Mouse (Mus musculus) heart, adult 2 months (tissue): Measurements from ENCODE around the gene Hlx. TPM values are rescaled to one million over a fixed set of nuclear protein-coding genes. Genes with fewer than 3 reads are reported as not detected.

Source experiments
- DNase-seq, 2 experiments: peaks; one replicate each; pipeline ENCODE4 v3.0.0; 2021
- H3K27ac ChIP-seq: fragments of 200-600 bp; 2 replicates; pipeline ENCODE4 v1.8.1; 2022
- H3K27me3 ChIP-seq: fragments of 200-500 bp; 2 replicates; pipeline ENCODE4 v1.6.1; 2012; ENCODE audit warnings: mild to moderate bottlenecking, low read length, inconsistent platforms, mixed read lengths; ENCODE audit not compliant: control insufficient read depth, insufficient read depth
- H3K36me3 ChIP-seq: fragments of 200-500 bp; 2 replicates; pipeline ENCODE4 v1.6.1; 2012; ENCODE audit warnings: low read length, inconsistent platforms; ENCODE audit not compliant: control insufficient read depth, insufficient read depth
- H3K4me1 ChIP-seq: fragments of 200-500 bp; 2 replicates; pipeline ENCODE4 v1.6.1; 2011; ENCODE audit warnings: low read length; ENCODE audit not compliant: control insufficient read depth, insufficient read depth
- H3K4me3 ChIP-seq: fragments of 200-600 bp; 2 replicates; pipeline ENCODE4 v1.8.1; 2022
- H3K79me2 ChIP-seq: fragments of 200-500 bp; replicated peaks from 2 replicates; pipeline ENCODE4 v1.6.1; 2012; ENCODE audit warnings: mild to moderate bottlenecking, inconsistent platforms, low read length, moderate library complexity, mixed read lengths; ENCODE audit not compliant: control insufficient read depth, insufficient read depth
- H3K9ac ChIP-seq: fragments of 200-500 bp; 2 replicates; pipeline ENCODE4 v1.6.1; 2012; ENCODE audit warnings: low read depth, mild to moderate bottlenecking, control low read depth, inconsistent platforms, low read length, mixed read lengths
- CTCF ChIP-seq: fragments of 200-600 bp; IDR thresholded peaks from 2 replicates; pipeline ENCODE4 v1.8.1; 2022; ENCODE audit warnings: antibody characterized with exemption, mild to moderate bottlenecking, moderate library complexity
- EP300 ChIP-seq: fragments of 200-500 bp; IDR thresholded peaks from 2 replicates; pipeline ENCODE4 v1.6.1; 2011; ENCODE audit warnings: low read depth, low read length, control low read depth; ENCODE audit not compliant: insufficient read depth
- POLR2A ChIP-seq: fragments of 200-500 bp; IDR thresholded peaks from 2 replicates; pipeline ENCODE4 v1.6.1; 2011; ENCODE audit warnings: mild to moderate bottlenecking, low read depth, low read length, control low read depth; ENCODE audit not compliant: insufficient read depth
- WGBS: fragments of 180-500 bp; shearing (Covaris S2); methylation state at CpG from one replicate; pipeline ENCODE4 v1.1.7; 2018; 5-methylcytosine and 5-hydroxymethylcytosine counted together
- intact Hi-C: fragments of 180-260 bp; cut with DNase I; formaldehyde crosslinking; loops from one replicate; pipeline ENCODE4 v1.15.1; 2025
- polyA plus RNA-seq: library from polyadenylated mRNA; depleted of rRNA; stranded (reverse); fragments of >200 nt; gene quantifications from 2 replicates; pipeline ENCODE4 v1.2.3, GENCODE M21; 2012
- total RNA-seq, 2 experiments: library from RNA; stranded (reverse); gene quantifications; 2 replicates each; pipeline ENCODE4 v1.2.3; 2021

Gene Hlx
- total and polyA plus RNA-seq, 3 experiments, result 7.6 to 11.4 (median 10.8) TPM

DNA sequence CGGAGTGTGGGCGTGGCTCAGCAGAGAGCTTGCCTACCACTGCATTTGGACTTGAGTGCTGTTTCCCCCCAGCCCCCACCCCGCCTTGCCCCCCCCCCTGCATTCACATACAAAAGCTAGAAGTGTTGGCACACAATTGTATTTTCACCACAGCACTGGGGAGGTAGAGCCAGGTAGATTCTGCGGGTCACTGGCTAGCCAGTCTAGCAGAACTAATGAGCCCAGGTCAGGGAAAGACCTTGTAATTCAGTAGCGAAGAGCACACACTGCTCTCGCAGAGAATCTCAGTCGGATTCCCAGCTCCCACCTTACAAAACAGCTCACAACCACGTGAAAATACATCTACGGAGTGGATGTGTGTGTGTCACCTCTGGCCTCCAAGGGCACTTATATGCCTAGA is 42.9 kb upstream of the Hlx start:
- TF ChIP-seq EP300 (no peak), CTCF (no peak), POLR2A (no peak)
- Histone ChIP-seq H3K36me3 (no peaks in the 10 kb centered on the region), H3K9ac (no peak overlapping the region), H3K79me2 (no peaks in the 10 kb centered on the region), H3K4me3 (no peak overlapping the region), H3K27ac (no peak overlapping the region), H3K27me3 (no peaks in the 10 kb centered on the region), H3K4me1 (peaks cover 4% of the 10 kb centered on the region)
- 68% methylated on average over 9 of the region's 9 CpGs for WGBS
- no peak for DNase-seq
- intact Hi-C loops, result no loop called here

- no peak for DNase-seq
- Histone ChIP-seq H3K79me2 (no peaks in the 10 kb centered on the region), H3K9ac (no peak overlapping the region), H3K36me3 (no peaks in the 10 kb centered on the region), H3K4me3 (no peak overlapping the region), H3K27ac (no peak overlapping the region), H3K4me1 (peaks cover 4% of the 10 kb centered on the region), H3K27me3 (no peaks in the 10 kb centered on the region)
- intact Hi-C loops, result loop anchor here (1.0 to 2.0 kb wide), 4 partner anchors 19 to 506 kb away; no protein-coding TSS in a partner anchor
- WGBS, result 17% methylated on average over 9 of the region's 9 CpGs
- no peak for TF ChIP-seq POLR2A
- no peak for TF ChIP-seq EP300
- 0 out of 2 replicates have a peak, but pooled peaks have one; percentile 4 for TF ChIP-seq CTCF
Measured at GRCm38 (mm10) chr1:184771891-184772249, 39.5 kb upstream of the Hlx start.

- WGBS, result 7% methylated on average over 18 of the region's 18 CpGs
- H3K36me3 ChIP-seq, result no peaks in the 10 kb centered on the region
- H3K79me2 ChIP-seq, result no peaks in the 10 kb centered on the region
- peak overlapping the region; percentile 14; the same call in 1 of the 2 replicates for H3K9ac ChIP-seq
- intact Hi-C loops, result loop anchor here (1.0 to 2.0 kb wide), 4 partner anchors 19 to 505 kb away; no protein-coding TSS in a partner anchor
- H3K27me3 ChIP-seq, result no peaks in the 10 kb centered on the region
- TF ChIP-seq POLR2A (no peak), CTCF (peak; percentile 95), EP300 (0 out of 2 replicates have a peak, but pooled peaks have one; percentile 50)
- peak; percentile 78 to 89 for DNase-seq
- peak overlapping the region; percentile 61 for H3K27ac ChIP-seq
- H3K4me1 ChIP-seq, result peaks cover 4% of the 10 kb centered on the region
- peak overlapping the region; percentile 17; the same call in 1 of the 2 replicates for H3K4me3 ChIP-seq
Measured at GRCm38 (mm10) chr1:184771202-184771890, 38.9 kb upstream of the Hlx start.

- TF ChIP-seq CTCF (no peak), EP300 (no peak), POLR2A (no peak)
- no peaks in the 10 kb centered on the region for H3K36me3 ChIP-seq
- no peak overlapping the region for H3K27ac ChIP-seq
- 51% methylated on average over 3 of the region's 3 CpGs for WGBS
- no peaks in the 10 kb centered on the region for H3K4me1 ChIP-seq
- H3K79me2 ChIP-seq, result no peaks in the 10 kb centered on the region
- no peak overlapping the region for H3K9ac ChIP-seq
- no peak for DNase-seq
- H3K4me3 ChIP-seq, result no peak overlapping the region
- H3K27me3 ChIP-seq, result no peaks in the 10 kb centered on the region
- intact Hi-C loops, result no loop called here
Measured at GRCm38 (mm10) chr1:184763866-184764265, 31.4 kb upstream of the Hlx start.

- 64% methylated on average over 5 of the region's 5 CpGs for WGBS
- no peak for DNase-seq
- no peaks in the 10 kb centered on the region for H3K4me1 ChIP-seq
- no peaks in the 10 kb centered on the region for H3K36me3 ChIP-seq
- no peaks in the 10 kb centered on the region for H3K79me2 ChIP-seq
- intact Hi-C loops, result no loop called here
- H3K27ac ChIP-seq, result no peak overlapping the region
- H3K9ac ChIP-seq, result no peak overlapping the region
- H3K27me3 ChIP-seq, result no peaks in the 10 kb centered on the region
- no peak for TF ChIP-seq EP300
- TF ChIP-seq CTCF, result no peak
- no peak for TF ChIP-seq POLR2A
- no peak overlapping the region for H3K4me3 ChIP-seq
Measured at GRCm38 (mm10) chr1:184762941-184763340, 30.5 kb upstream of the Hlx start.

- no peaks in the 10 kb centered on the region for H3K4me1 ChIP-seq
- H3K27me3 ChIP-seq, result no peaks in the 10 kb centered on the region
- H3K9ac ChIP-seq, result no peak overlapping the region
- H3K79me2 ChIP-seq, result no peaks in the 10 kb centered on the region
- H3K4me3 ChIP-seq, result no peak overlapping the region
- no peak overlapping the region for H3K27ac ChIP-seq
- DNase-seq, result no peak
- no peaks in the 10 kb centered on the region for H3K36me3 ChIP-seq
- intact Hi-C loops, result no loop called here
- WGBS, result 77% methylated on average over 4 of the region's 4 CpGs
- TF ChIP-seq POLR2A (no peak), CTCF (no peak), EP300 (no peak)
Measured at GRCm38 (mm10) chr1:184761988-184762387, 29.6 kb upstream of the Hlx start.
